Mouse (Mus musculus) kidney, embryonic 16.5 days (tissue): ENCODE data around the gene Mark4. TPM values are rescaled to one million over a fixed set of nuclear protein-coding genes. Genes with fewer than 3 reads are reported as not detected.

Source experiments
- ATAC-seq: fragments of 200-750 bp; cut with Nextera tagmentation; 2 replicates; pipeline ENCODE4 v1.8.0; 2017; ENCODE audit warnings: moderate TSS enrichment; ENCODE audit not compliant: low FRiP score, low TSS enrichment
- H3K27ac ChIP-seq: fragments of 300-500 bp; sonication (generic); 2 replicates; pipeline ENCODE4 v1.5.1; 2014; ENCODE audit warnings: low read length
- H3K27me3 ChIP-seq: fragments of 300-500 bp; sonication (generic); 2 replicates; pipeline ENCODE4 v1.6.1; 2014; ENCODE audit warnings: low read length, control low read depth, mixed read lengths; ENCODE audit not compliant: insufficient read depth
- H3K36me3 ChIP-seq: fragments of 300-500 bp; sonication (generic); 2 replicates; pipeline ENCODE4 v1.6.1; 2014; ENCODE audit warnings: low read length, control low read depth, mixed read lengths; ENCODE audit not compliant: insufficient read depth
- H3K4me1 ChIP-seq: fragments of 300-500 bp; sonication (generic); 2 replicates; pipeline ENCODE4 v1.6.1; 2014; ENCODE audit warnings: low read length, control low read depth, mixed read lengths; ENCODE audit not compliant: insufficient read depth
- H3K4me2 ChIP-seq: fragments of 300-500 bp; sonication (generic); replicated peaks from 2 replicates; pipeline ENCODE4 v1.6.1; 2014; ENCODE audit warnings: low read depth, low read length
- H3K4me3 ChIP-seq: fragments of 300-500 bp; sonication (generic); 2 replicates; pipeline ENCODE4 v1.5.1; 2014; ENCODE audit warnings: mild to moderate bottlenecking, low read length
- H3K9ac ChIP-seq: fragments of 300-500 bp; sonication (generic); replicated peaks from 2 replicates; pipeline ENCODE4 v1.6.1; 2014; ENCODE audit warnings: low read length
- H3K9me3 ChIP-seq: fragments of 300-500 bp; sonication (generic); 2 replicates; pipeline ENCODE4 v1.6.1; 2016; ENCODE audit warnings: low read length, control low read depth
- WGBS: fragments of 180-500 bp; shearing (Covaris S2); extraction: QIAGEN DNeasy Blood & Tissue Kit; methylation state at CpG from one replicate; pipeline ENCODE4 v1.1.7; 2014; 5-methylcytosine and 5-hydroxymethylcytosine counted together
- polyA plus RNA-seq: library from polyadenylated mRNA; unstranded; fragments of >200 nt; fragmentation: Nextera tagmentation; extraction: Ambion mirVana; gene quantifications from 2 replicates; pipeline ENCODE4 v1.2.1, GENCODE M21; 2015

The Mark4 gene
- polyA plus RNA-seq, 1 experiment from 2014 or later, result 6.9 TPM

DNA sequence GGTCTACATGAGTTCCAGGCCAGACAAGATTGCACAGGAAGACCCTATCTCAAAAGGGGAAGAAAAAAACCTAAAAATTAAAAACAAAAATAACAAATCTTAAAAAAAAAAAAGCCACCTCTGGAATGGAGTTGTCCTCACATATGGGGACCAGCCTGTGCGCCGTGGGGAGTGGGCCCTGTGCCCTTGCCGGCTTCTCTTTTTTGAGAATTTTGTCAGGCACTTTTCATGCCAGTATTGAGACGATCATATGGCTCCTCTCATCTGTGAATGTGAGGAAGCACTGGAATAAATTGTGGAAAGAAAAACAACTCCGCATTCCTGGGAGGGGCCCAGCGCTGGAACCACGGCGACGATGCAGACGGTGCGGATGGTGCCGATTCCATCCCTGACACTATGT lies 9.5 kb downstream of the Mark4 start:
- peaks cover 55% of the 10 kb centered on the region for H3K36me3 ChIP-seq
- H3K27me3 ChIP-seq, result no peaks in the 10 kb centered on the region
- WGBS, result 67% methylated on average over 12 of the region's 12 CpGs
- H3K4me1 ChIP-seq, result 0 out of 2 replicates have a peak, but pooled peaks cover 3% of the 10 kb centered on the region
- no peak overlapping the region for H3K4me3 ChIP-seq
- ATAC-seq, result no peak
- H3K9me3 ChIP-seq, result no peaks in the 10 kb centered on the region
- no peak overlapping the region for H3K9ac ChIP-seq
- no peak overlapping the region for H3K27ac ChIP-seq
- no peak overlapping the region for H3K4me2 ChIP-seq

DNA sequence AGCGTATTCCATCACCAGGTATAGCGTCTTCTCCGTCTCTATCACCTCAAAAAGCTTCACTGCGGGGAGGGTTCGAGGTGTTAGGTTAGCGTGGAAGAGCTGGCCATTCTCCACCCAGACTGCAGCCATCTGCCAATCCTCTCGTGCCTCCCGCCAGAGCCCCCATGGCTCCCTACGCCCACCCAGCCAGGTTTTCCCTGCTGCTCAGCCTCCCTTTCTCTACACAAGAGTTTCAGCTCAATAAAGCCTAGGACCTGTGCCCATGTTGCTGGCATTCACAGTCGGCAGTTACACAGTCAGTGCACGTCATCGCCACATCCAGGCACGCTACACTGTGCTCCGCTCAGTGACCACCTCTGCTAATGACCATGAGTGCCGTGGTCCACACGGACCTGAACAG lies 10.9 kb downstream of the Mark4 start:
- Histone ChIP-seq H3K4me3 (no peak overlapping the region), H3K9me3 (no peaks in the 10 kb centered on the region), H3K4me1 (0 out of 2 replicates have a peak, but pooled peaks cover 3% of the 10 kb centered on the region), H3K27ac (no peak overlapping the region), H3K9ac (no peak overlapping the region), H3K4me2 (no peak overlapping the region), H3K27me3 (no peaks in the 10 kb centered on the region), H3K36me3 (peaks cover 55% of the 10 kb centered on the region)
- 92% methylated on average over 16 of the region's 16 CpGs for WGBS
- ATAC-seq, result no peak

DNA sequence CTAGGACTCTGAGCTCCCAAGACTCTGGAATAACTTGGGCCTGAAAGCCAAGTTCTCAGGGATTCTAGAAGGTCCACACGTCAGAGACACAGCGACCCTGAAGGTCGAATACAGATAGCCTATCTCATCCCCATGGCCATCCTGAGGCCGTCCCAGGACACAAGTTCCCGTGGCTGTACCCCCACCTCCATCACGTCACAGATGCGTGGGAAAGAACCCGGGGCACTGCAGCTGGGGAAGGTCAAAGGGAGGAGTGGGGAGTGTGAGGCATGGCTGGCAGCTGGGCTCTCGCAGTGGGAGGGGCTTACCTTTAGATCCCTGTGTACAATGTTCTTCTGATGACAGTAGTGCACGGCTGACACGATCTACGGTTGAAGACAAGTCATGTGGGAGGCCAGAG lies 13.8 kb downstream of the Mark4 start:
- WGBS, result 63% methylated on average over 12 of the region's 12 CpGs
- no peak overlapping the region for H3K9ac ChIP-seq
- H3K27ac ChIP-seq, result no peak overlapping the region
- ATAC-seq, result no peak
- H3K4me2 ChIP-seq, result no peak overlapping the region
- H3K4me1 ChIP-seq, result no peaks in the 10 kb centered on the region
- H3K9me3 ChIP-seq, result no peaks in the 10 kb centered on the region
- no peaks in the 10 kb centered on the region for H3K27me3 ChIP-seq
- peaks cover 52% of the 10 kb centered on the region for H3K36me3 ChIP-seq
- H3K4me3 ChIP-seq, result no peak overlapping the region

DNA sequence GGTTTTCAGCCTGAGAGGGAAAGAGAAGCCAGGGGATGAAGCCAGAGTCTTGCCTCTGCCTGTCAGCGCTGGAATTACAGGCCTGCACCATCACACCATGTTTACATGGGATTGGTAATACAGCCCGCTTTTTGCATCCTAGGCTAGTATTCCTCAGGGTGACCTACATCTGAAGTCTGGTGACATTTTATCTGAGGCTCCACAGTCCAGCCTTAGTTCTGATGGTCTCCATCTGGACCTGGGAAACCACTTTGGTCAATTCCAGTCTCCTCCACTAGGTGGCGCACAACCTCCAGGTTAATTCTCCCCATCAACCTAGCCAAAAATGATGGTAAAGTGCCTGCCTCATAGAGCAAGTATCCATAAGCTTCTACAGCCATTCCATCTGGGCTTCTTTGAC lies 15.3 kb downstream of the Mark4 start:
- Histone ChIP-seq H3K36me3 (peaks cover 40% of the 10 kb centered on the region), H3K27me3 (no peaks in the 10 kb centered on the region)

DNA sequence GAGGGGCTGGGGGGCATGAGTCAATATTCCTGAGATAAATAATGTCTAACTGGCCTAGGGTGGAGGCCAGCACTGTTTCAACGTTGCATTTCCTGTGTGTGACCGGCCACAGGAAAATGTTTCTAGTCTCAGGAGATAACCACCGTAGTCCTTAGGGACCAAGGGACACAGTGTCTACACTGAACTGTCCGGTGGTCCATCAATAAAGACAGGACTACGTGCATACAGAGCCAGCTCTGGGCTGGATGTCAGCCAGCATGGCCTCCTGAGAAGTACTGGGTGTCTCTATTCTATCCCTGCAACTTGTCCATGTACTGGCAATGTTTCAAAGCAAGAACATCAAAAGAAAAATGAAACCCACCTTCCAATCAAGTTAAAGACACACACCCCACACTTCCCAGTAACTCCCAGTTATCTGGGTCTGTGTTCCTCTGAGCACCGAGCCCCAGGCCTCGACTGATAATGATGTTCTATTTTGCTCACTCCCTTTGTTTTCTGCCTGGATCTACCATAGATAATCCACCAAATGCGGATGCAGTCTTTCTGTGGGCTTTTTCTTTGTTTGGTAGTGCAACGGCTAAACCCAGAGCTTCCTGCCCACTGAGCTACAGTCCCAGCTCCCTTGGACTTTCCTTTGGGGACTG lies 17.1 kb downstream of the Mark4 start:
- Histone ChIP-seq H3K4me3 (no peak overlapping the region), H3K9me3 (no peaks in the 10 kb centered on the region), H3K9ac (no peak overlapping the region), H3K4me1 (no peaks in the 10 kb centered on the region), H3K36me3 (peaks cover 47% of the 10 kb centered on the region), H3K4me2 (no peak overlapping the region), H3K27me3 (no peaks in the 10 kb centered on the region), H3K27ac (no peak overlapping the region)
- no peak for ATAC-seq
- WGBS, result 78% methylated on average over 9 of the region's 9 CpGs

More for the DNA sequence above, 15.3 kb downstream of the Mark4 start:
- no peak overlapping the region for H3K27ac ChIP-seq
- peak; percentile 59; the same call in 1 of the 2 replicates for ATAC-seq
- H3K9me3 ChIP-seq, result no peaks in the 10 kb centered on the region
- H3K9ac ChIP-seq, result no peak overlapping the region
- H3K4me2 ChIP-seq, result no peak overlapping the region
- no peak overlapping the region for H3K4me3 ChIP-seq
- WGBS, result 30% methylated on average over 3 of the region's 3 CpGs
- H3K4me1 ChIP-seq, result no peaks in the 10 kb centered on the region

DNA sequence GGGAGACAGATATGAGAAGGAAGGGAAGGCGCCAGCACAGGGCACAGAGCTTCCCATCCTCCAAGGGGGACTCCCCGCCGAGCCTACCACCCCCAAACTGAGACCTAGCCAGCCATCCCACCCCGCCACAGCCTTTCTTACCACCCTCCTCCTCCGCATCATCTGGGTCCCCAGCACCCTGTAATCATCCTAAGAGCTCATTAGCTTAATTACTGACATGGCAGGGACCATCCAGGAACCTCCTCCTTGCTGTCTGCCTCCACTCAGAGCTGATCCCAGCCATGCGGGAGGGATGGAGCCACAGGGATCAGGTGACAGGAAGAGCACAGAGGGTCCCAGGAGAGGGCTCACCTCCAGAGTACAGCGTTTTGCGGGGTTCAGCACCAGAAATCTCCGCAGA lies 21.6 kb downstream of the Mark4 start:
- no peak for ATAC-seq
- no peak overlapping the region for H3K27ac ChIP-seq

DNA sequence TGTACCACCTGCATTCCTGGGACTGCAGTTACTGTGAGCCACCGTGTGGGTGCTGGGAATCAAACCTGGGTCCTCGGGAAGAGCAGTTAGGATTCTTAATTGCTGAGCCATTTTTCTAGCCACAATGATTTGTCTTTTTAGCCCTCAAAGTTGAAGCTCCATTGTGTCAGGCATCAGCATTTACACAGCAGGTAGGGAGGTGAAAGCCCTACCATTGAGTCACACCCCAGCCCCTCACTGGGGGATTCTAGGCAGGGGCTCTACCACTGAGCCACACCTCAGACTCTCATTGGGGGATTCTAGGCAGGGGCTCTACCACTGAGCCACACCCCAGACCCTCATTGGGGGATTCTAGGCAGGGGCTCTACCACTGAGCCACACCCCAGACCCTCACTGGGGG lies 22.3 kb downstream of the Mark4 start:
- H3K4me1 ChIP-seq, result no peaks in the 10 kb centered on the region
- H3K27ac ChIP-seq, result no peak overlapping the region
- no peak for ATAC-seq
- H3K9ac ChIP-seq, result no peak overlapping the region
- H3K9me3 ChIP-seq, result peaks cover 4% of the 10 kb centered on the region; the same call in 1 of the 2 replicates
- H3K36me3 ChIP-seq, result peaks cover 79% of the 10 kb centered on the region
- no peak overlapping the region for H3K4me3 ChIP-seq
- no peak overlapping the region for H3K4me2 ChIP-seq
- 96% methylated on average over 2 of the region's 2 CpGs for WGBS
- no peaks in the 10 kb centered on the region for H3K27me3 ChIP-seq

More for the DNA sequence above, 21.6 kb downstream of the Mark4 start:
- H3K9me3 ChIP-seq, result peaks cover 4% of the 10 kb centered on the region; the same call in 1 of the 2 replicates
- WGBS, result 81% methylated on average over 9 of the region's 9 CpGs
- H3K36me3 ChIP-seq, result peaks cover 76% of the 10 kb centered on the region
- H3K4me1 ChIP-seq, result no peaks in the 10 kb centered on the region
- no peak overlapping the region for H3K4me3 ChIP-seq
- no peak overlapping the region for H3K4me2 ChIP-seq
- no peaks in the 10 kb centered on the region for H3K27me3 ChIP-seq
- H3K9ac ChIP-seq, result no peak overlapping the region

DNA sequence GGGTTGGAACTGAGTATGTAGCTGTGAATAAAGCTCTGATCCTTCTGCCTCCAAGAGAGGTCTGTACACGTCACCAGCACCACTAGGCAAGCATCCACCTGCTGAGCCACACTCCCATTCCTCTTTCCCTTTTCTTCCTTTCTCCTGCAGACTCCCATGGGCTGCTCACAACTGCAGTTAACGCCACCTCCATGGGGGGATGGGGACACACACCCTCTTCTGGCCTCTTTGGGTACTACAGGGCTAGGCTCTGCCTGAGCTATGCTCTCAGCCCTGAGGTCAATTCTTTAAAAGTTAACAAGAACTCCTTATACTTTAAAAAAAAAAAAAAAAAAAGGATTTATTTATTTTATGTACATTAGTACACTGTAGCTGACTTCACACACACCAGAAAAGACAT lies 26.1 kb downstream of the Mark4 start:
- ATAC-seq, result no peak
- no peaks in the 10 kb centered on the region for H3K4me1 ChIP-seq

DNA sequence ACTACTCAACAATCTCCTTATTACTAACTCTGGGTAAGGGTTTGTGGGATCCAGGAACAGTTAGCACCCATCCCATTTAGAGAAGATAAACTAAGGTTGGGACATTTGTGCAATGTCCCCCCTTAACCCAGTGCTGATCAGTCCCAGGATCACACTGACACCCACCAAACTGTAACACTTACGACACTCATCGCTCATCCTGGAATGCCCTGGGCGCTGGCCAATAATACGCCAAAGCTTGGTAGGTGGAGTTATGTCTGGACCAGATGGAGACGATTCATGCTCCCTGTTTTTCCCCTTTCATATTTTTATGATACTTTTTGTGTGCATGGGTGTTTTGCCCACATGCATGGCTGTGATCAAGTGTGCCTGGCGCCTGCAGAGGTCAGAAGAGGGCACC lies 28.2 kb downstream of the Mark4 start:
- Histone ChIP-seq H3K4me2 (no peak overlapping the region), H3K4me3 (no peak overlapping the region), H3K9ac (no peak overlapping the region), H3K27ac (no peak overlapping the region), H3K27me3 (no peaks in the 10 kb centered on the region), H3K4me1 (no peaks in the 10 kb centered on the region), H3K9me3 (peaks cover 4% of the 10 kb centered on the region; the same call in 1 of the 2 replicates), H3K36me3 (peaks cover 95% of the 10 kb centered on the region)
- 91% methylated on average over 6 of the region's 6 CpGs for WGBS
- ATAC-seq, result no peak

More for the DNA sequence above, 26.1 kb downstream of the Mark4 start:
- Histone ChIP-seq H3K36me3 (peaks cover 98% of the 10 kb centered on the region), H3K4me3 (no peak overlapping the region), H3K4me2 (no peak overlapping the region), H3K9me3 (peaks cover 4% of the 10 kb centered on the region; the same call in 1 of the 2 replicates), H3K27ac (no peak overlapping the region), H3K27me3 (no peaks in the 10 kb centered on the region), H3K9ac (no peak overlapping the region)
- 98% methylated on average over 2 of the region's 2 CpGs for WGBS

DNA sequence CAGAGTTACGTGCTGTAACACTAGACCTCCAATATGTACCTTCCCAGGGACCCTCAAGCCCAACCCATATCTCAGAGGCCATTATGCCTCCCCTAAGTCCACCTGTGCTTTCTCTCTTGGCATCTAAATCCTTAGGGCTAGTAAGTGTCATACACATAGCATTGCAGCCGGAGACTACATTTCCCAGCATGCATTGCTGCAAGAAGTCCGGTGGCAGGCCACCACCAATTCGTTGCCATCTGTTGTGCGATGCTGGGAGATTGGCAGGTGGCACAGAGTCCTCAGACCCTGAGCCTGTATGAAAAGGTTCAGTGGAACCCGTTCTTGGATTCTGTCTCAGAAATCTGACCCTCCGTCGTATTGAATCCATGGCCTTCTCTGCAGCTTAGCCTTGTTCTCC lies 28.9 kb downstream of the Mark4 start:
- peaks cover 91% of the 10 kb centered on the region for H3K36me3 ChIP-seq
- H3K27ac ChIP-seq, result no peak overlapping the region
- no peaks in the 10 kb centered on the region for H3K27me3 ChIP-seq
- ATAC-seq, result no peak
- peaks cover 4% of the 10 kb centered on the region; the same call in 1 of the 2 replicates for H3K9me3 ChIP-seq
- H3K4me1 ChIP-seq, result no peaks in the 10 kb centered on the region
- H3K4me3 ChIP-seq, result no peak overlapping the region
- H3K4me2 ChIP-seq, result no peak overlapping the region
- no peak overlapping the region for H3K9ac ChIP-seq
- 75% methylated on average over 8 of the region's 8 CpGs for WGBS
